Mouse (Mus musculus): Measurements from ENCODE around the gene Ddo.

DNA sequence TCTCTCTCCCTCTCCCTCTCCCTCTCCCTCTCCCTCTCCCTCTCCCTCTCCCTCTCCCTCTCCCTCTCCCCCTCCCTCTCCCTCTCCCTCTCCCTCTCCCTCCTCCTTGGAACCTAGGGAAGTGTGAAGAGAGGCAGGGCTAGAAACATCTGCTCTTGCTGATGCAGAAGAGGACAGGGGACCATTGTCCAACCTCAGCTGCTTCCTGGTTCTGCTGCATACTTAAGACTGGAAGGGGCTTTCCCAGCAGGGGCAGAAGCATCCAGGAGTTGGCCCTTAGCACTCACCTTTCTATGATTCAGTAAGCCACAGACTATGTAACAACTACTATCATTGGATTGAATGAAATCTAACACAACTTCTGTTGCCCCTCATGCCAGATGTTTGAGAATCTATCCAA is 38.8 kb downstream of the Ddo start:
- TF ChIP-seq FLI1 (IDR thresholded peaks at IDR 0.05; ENCODE audit: low read length) (no peak), GATA1 (IDR thresholded peaks at IDR 0.05; ENCODE audit: borderline replicate concordance, low read length) (no peak)

Data from megakaryocyte, embryonic 14.5 days (primary cell).